Mouse (Mus musculus) forebrain, embryonic 11.5 days (tissue): ENCODE measurements around the gene Olfr223. TPM values are rescaled to one million over a fixed set of nuclear protein-coding genes. Genes with fewer than 3 reads are reported as not detected.

Source experiments
- ATAC-seq: fragments of 200-750 bp; cut with Nextera tagmentation; replicated peaks from 2 replicates; pipeline ENCODE4 v1.8.0; 2017; ENCODE audit warnings: moderate TSS enrichment; ENCODE audit not compliant: low FRiP score
- DNase-seq: peaks from one replicate; pipeline ENCODE4 v3.0.0-alpha.2; 2017; ENCODE audit warnings: low spot score
- H3K27ac ChIP-seq: fragments of 300-500 bp; sonication (generic); 2 replicates; pipeline ENCODE4 v1.5.1; 2014; ENCODE audit warnings: low read depth, low read length
- H3K27me3 ChIP-seq: fragments of 300-500 bp; sonication (generic); 2 replicates; pipeline ENCODE4 v1.6.1; 2014; ENCODE audit warnings: mild to moderate bottlenecking, low read length, mixed read lengths; ENCODE audit not compliant: control insufficient read depth, insufficient read depth
- H3K36me3 ChIP-seq: fragments of 300-500 bp; sonication (generic); 2 replicates; pipeline ENCODE4 v1.6.1; 2014; ENCODE audit warnings: mild to moderate bottlenecking, low read length, moderate library complexity, mixed read lengths; ENCODE audit not compliant: control insufficient read depth, insufficient read depth
- H3K4me1 ChIP-seq: fragments of 300-500 bp; sonication (generic); replicated peaks from 2 replicates; pipeline ENCODE4 v1.6.1; 2014; ENCODE audit warnings: low read length, mixed read lengths; ENCODE audit not compliant: control insufficient read depth, insufficient read depth
- H3K4me2 ChIP-seq: fragments of 300-500 bp; sonication (generic); 2 replicates; pipeline ENCODE4 v1.6.1; 2014; ENCODE audit warnings: low read depth, mild to moderate bottlenecking, low read length, moderate library complexity, mixed read lengths; ENCODE audit not compliant: severe bottlenecking
- H3K4me3 ChIP-seq: fragments of 300-500 bp; sonication (generic); 2 replicates; pipeline ENCODE4 v1.5.1; 2014; ENCODE audit warnings: low read depth, low read length
- H3K9ac ChIP-seq: fragments of 300-500 bp; sonication (generic); 2 replicates; pipeline ENCODE4 v1.6.1; 2014; ENCODE audit warnings: low read length
- H3K9me3 ChIP-seq: fragments of 300-500 bp; sonication (generic); 2 replicates; pipeline ENCODE4 v1.6.1; 2016; ENCODE audit warnings: low read length, mixed read lengths; ENCODE audit not compliant: control insufficient read depth
- WGBS: fragments of 180-500 bp; shearing (Covaris S2); extraction: QIAGEN DNeasy Blood & Tissue Kit; methylation state at CpG from one replicate; pipeline ENCODE4 v1.1.7; 2014; 5-methylcytosine and 5-hydroxymethylcytosine counted together
- polyA plus RNA-seq: library from polyadenylated mRNA; unstranded; fragments of >200 nt; fragmentation: Nextera tagmentation; extraction: Ambion mirVana; gene quantifications from 2 replicates; pipeline ENCODE4 v1.2.1, GENCODE M21; 2014

The Olfr223 gene
- polyA plus RNA-seq, 1 experiment from 2014 or later, result not detected

DNA sequence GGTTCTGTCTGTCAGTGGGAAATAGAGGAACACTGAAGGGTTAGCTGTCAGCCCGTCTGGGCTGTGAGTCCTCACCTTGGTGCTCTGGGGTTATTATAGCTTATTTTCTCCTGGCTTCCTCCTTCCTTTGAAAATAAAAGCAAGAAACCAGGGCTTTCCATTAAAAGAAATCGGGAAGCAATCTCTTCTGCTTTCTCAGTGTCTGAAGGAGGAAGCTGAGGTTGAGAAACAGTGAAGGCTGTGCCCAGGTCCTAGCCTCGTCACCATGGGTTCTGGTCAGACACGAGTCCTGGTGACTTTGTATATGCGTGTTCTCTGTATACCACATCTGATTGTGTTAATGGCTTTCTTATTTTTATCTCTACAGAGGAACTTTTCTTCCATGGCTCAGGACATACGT lies 50.6 kb downstream of the Olfr223 start:
- DNase-seq, result no peak
- Histone ChIP-seq H3K36me3 (no peaks in the 10 kb centered on the region), H3K9ac (no peak overlapping the region), H3K27me3 (no peaks in the 10 kb centered on the region), H3K4me3 (no peak overlapping the region), H3K9me3 (no peaks in the 10 kb centered on the region), H3K4me2 (no peak overlapping the region), H3K27ac (no peak overlapping the region), H3K4me1 (no peaks in the 10 kb centered on the region)
- no peak for ATAC-seq
- 82% methylated on average over 6 of the region's 6 CpGs for WGBS

DNA sequence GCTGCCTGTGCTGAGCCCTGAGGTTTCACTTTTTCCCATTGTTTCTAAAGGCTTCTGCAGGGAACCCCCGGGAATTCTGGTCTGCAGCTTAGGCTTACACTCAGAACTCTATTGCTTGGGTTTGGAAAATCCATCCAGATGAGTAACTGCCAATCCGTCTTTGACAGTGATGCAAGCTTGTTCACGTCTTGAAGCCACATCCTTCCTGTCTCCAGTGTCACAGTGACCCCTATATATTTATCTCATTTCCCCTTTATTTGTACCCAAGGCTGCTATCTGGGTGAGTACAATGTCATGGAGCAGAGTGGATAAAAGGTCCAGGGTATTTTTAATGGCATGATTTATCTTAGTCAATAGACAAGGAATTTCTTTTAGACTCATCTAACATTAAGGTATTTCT lies 51.8 kb downstream of the Olfr223 start, which contains the start of gene Nlrp3:
TSS of gene Nlrp3 (plus strand) at position 245 of the 400 bp plus-strand sequence.
- no peak within 1 kb of the TSS for H3K9ac ChIP-seq
- WGBS, result 43% methylated on average over 3 of the region's 3 CpGs
- ATAC-seq (no peak), DNase-seq (no peak)
- no peak within 1 kb of the TSS for H3K4me2 ChIP-seq
- no peaks in the 10 kb centered on the region for H3K9me3 ChIP-seq
- H3K27me3 ChIP-seq, result no peaks in the 10 kb centered on the region
- H3K4me3 ChIP-seq, result no peak within 1 kb of the TSS
- no peaks in the 10 kb centered on the region for H3K4me1 ChIP-seq
- no peaks in the 10 kb centered on the region for H3K36me3 ChIP-seq
- H3K27ac ChIP-seq, result no peak within 1 kb of the TSS

DNA sequence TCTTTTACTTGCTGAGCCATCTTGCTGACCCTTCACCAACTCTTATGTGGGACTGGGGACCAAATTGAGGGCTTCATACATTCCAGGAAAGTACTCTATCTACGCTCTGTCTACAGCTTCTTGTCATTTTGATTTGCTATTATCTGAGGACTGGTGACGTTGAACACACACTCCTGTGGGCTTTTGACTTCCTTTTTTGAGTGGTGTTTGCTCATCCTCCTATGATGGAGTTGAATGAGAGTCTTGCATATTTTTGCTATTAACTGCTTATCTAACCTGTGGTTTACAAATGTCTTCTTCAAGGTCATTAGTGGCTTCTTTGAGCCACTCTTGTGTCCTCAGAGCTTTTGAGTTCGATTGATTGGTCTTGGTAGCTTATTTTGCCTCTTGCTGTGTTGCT lies 53.0 kb downstream of the Olfr223 start:
- no peak for ATAC-seq
- WGBS, result 77% methylated on average over 3 of the region's 3 CpGs
- no peak overlapping the region for H3K27ac ChIP-seq

More for the DNA sequence above, 53.0 kb downstream of the Olfr223 start:
- Histone ChIP-seq H3K27me3 (no peaks in the 10 kb centered on the region), H3K9ac (no peak overlapping the region), H3K4me3 (no peak overlapping the region), H3K4me2 (no peak overlapping the region), H3K4me1 (no peaks in the 10 kb centered on the region), H3K9me3 (no peaks in the 10 kb centered on the region), H3K36me3 (no peaks in the 10 kb centered on the region)
- no peak for DNase-seq

Other genes starting within 250 kb of the Olfr223 start
- not detected in 2 replicates for gene Prss38, start 217.6 kb downstream of the Olfr223 start, polyA plus RNA-seq
- gene Jmjd4, start 143.2 kb downstream of the Olfr223 start, polyA plus RNA-seq, result 17.8 and 20.5 TPM in 2 replicates
- 130 and 137 TPM in 2 replicates for gene Snap47, start 142.1 kb downstream of the Olfr223 start, polyA plus RNA-seq
- gene Zfp867, start 120.8 kb downstream of the Olfr223 start, polyA plus RNA-seq, result 11.9 and 13.0 TPM in 2 replicates
- 36.6 and 39.4 TPM in 2 replicates for gene Zkscan17, start 66.5 kb downstream of the Olfr223 start, polyA plus RNA-seq
- gene Nlrp3, start 51.7 kb downstream of the Olfr223 start, polyA plus RNA-seq, result 0.08 and 0.09 TPM in 2 replicates
- not detected in 2 replicates for gene Olfr222, start 17.1 kb downstream of the Olfr223 start, polyA plus RNA-seq
- gene Mprip, start 68.0 kb upstream of the Olfr223 start, polyA plus RNA-seq, result 97.6 and 104 TPM in 2 replicates
- 0.72 and 1.3 TPM in 2 replicates for gene Pld6, start 194.4 kb upstream of the Olfr223 start, polyA plus RNA-seq
- 36.0 and 36.7 TPM in 2 replicates for gene Flcn, start 216.7 kb upstream of the Olfr223 start, polyA plus RNA-seq
- gene Nt5m, start 246.2 kb upstream of the Olfr223 start, polyA plus RNA-seq, result 39.1 and 40.5 TPM in 2 replicates
- gene Cops3, start 246.5 kb upstream of the Olfr223 start, polyA plus RNA-seq, result 251 and 258 TPM in 2 replicates